Mouse (Mus musculus): Measurements from ENCODE around the gene Msi2. TPM values are rescaled to one million over a fixed set of nuclear protein-coding genes. Genes with fewer than 3 reads are reported as not detected.

Gene Msi2
- polyA plus RNA-seq, 1 experiment, result 14.4 TPM

- TF ChIP-seq GATA1 (IDR thresholded peaks at IDR 0.05; ENCODE audit: borderline replicate concordance, low read length) (no peak), FLI1 (IDR thresholded peaks at IDR 0.05; ENCODE audit: low read length) (no peak)
- H3K36me3 ChIP-seq (replicated peaks; ENCODE audit: low read length), result peaks cover 25% of the 10 kb centered on the region
- peaks cover 19% of the 10 kb centered on the region for H3K4me1 ChIP-seq
- H3K4me3 ChIP-seq (replicated peaks), result no peak overlapping the region
- H3K9me3 ChIP-seq, result no peaks in the 10 kb centered on the region
- peaks cover 6% of the 10 kb centered on the region for H3K27me3 ChIP-seq (replicated peaks)
These were observed 201.5 kb downstream of the Msi2 start for GRCm38 (mm10) chr11:88516596-88517485.

- H3K4me1 ChIP-seq, result peaks cover 26% of the 10 kb centered on the region
- TF ChIP-seq GATA1 (IDR thresholded peaks at IDR 0.05; ENCODE audit: borderline replicate concordance, low read length) (no peak), FLI1 (IDR thresholded peaks at IDR 0.05; ENCODE audit: low read length) (no peak)
- H3K4me3 ChIP-seq (replicated peaks), result no peak overlapping the region
- H3K27me3 ChIP-seq (replicated peaks), result peaks cover 6% of the 10 kb centered on the region
- peaks cover 24% of the 10 kb centered on the region for H3K36me3 ChIP-seq (replicated peaks; ENCODE audit: low read length)
- no peaks in the 10 kb centered on the region for H3K9me3 ChIP-seq
These were observed 202.4 kb downstream of the Msi2 start for GRCm38 (mm10) chr11:88515736-88516583.

- H3K4me1 ChIP-seq, result peaks cover 33% of the 10 kb centered on the region
- H3K4me3 ChIP-seq (replicated peaks), result no peak overlapping the region
- H3K36me3 ChIP-seq (replicated peaks; ENCODE audit: low read length), result peaks cover 20% of the 10 kb centered on the region
- H3K27me3 ChIP-seq (replicated peaks), result peaks cover 6% of the 10 kb centered on the region
- H3K9me3 ChIP-seq, result no peaks in the 10 kb centered on the region
- TF ChIP-seq FLI1 (IDR thresholded peaks at IDR 0.05; ENCODE audit: low read length), result no peak
- no peak for TF ChIP-seq GATA1 (IDR thresholded peaks at IDR 0.05; ENCODE audit: borderline replicate concordance, low read length)
These were observed 203.0 kb downstream of the Msi2 start for GRCm38 (mm10) chr11:88515267-88515666.

DNA sequence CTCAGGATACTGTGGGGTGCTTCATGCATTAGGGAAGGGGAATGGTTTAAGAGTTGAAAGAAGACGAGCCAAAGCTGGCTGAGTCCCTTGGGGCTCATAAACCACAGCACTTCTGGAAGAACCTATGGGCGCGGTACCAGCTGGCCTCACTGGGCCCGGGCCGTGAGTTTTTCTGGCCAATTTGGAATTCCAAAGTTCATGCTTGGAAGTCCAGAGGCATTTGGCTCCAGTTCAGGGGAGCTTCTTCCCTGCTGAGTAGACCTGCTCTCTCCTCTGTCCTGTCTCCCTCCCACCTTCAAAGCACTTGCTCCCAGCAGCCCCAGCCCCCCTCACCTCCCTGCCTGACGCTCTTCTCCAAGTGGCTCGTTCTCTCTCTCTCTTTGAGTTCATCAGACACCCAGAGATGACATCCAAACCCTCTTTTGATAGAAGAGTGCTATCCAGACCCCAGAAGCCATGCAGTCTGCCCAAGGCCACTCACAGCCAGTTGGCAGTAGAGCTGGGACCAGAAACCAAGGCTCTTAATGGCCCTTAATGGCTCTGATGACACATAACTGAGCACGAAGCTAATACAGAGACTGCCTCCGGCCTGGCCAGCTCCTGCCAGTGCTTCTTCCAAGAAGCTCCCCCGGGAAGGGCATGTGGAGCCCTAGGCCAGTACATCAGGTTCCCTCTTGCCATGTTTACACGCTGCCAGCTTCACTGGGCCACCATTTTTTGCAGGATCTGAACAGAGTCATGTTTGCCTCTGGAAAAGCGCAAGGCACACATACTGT, 204.0 kb downstream of the Msi2 start:
- Histone ChIP-seq H3K9me3 (no peaks in the 10 kb centered on the region), H3K4me1 (peaks cover 41% of the 10 kb centered on the region), H3K36me3 (replicated peaks; ENCODE audit: low read length) (peaks cover 20% of the 10 kb centered on the region), H3K27me3 (replicated peaks) (peaks cover 6% of the 10 kb centered on the region), H3K4me3 (replicated peaks) (no peak overlapping the region)
- TF ChIP-seq FLI1 (IDR thresholded peaks at IDR 0.05; ENCODE audit: low read length), result no peak

DNA sequence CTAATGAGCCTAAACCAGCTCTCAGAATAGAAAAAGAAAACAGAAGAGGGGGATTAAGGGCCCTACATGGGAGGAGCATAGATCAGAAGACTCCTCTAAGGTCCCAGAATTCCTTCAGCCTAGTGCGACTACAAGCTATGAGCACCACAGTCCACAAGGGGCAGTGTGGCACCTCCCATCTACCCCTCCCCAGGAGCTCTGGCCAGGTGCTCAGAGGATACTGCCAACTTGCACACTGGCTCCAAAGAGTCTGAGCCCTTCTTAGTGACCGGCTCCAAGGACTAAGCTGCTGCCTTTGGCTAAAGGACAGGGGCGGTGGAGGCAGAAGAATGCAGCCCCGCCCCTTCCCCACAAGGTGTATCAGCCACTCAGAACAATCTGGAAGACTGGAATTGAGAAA, 205.7 kb downstream of the Msi2 start:
- TF ChIP-seq FLI1 (IDR thresholded peaks at IDR 0.05; ENCODE audit: low read length) (no peak), GATA1 (IDR thresholded peaks at IDR 0.05; ENCODE audit: borderline replicate concordance, low read length) (no peak)
- Histone ChIP-seq H3K36me3 (replicated peaks; ENCODE audit: low read length) (peaks cover 23% of the 10 kb centered on the region), H3K4me1 (peaks cover 44% of the 10 kb centered on the region), H3K27me3 (replicated peaks) (peaks cover 12% of the 10 kb centered on the region), H3K4me3 (replicated peaks) (no peak overlapping the region), H3K9me3 (no peaks in the 10 kb centered on the region)

DNA sequence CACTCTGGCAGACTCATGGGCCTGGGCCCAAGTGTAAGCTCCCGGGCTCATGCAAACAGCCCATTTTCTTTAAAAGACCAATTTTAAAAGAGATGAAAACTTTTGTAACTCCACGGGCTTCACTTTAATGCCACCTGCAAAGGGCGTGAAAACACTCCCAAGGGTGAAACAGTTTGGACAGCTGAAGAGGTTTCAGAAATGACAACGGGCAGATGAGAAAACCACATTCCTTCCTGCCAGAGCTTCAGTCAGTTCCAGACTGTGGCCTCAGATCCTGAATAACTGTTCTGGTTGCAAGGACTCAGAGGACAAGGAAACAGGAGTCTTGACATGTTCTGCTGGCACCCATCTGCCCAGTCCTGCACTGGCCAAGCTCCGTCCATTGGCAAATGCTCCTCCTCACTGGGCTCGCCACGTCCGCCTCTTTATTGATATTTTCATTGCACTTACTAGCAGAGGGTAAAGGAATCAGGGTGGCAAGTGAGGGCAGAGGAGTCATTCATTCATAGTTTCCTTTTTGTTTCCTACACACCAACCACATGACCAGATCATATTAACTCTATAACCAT, 207.9 kb downstream of the Msi2 start:
- Histone ChIP-seq H3K4me1 (peaks cover 35% of the 10 kb centered on the region), H3K4me3 (replicated peaks) (no peak overlapping the region), H3K9me3 (no peaks in the 10 kb centered on the region), H3K27me3 (replicated peaks) (peaks cover 12% of the 10 kb centered on the region), H3K36me3 (replicated peaks; ENCODE audit: low read length) (peaks cover 19% of the 10 kb centered on the region)
- TF ChIP-seq FLI1 (IDR thresholded peaks at IDR 0.05; ENCODE audit: low read length), result no peak
- no peak for TF ChIP-seq GATA1 (IDR thresholded peaks at IDR 0.05; ENCODE audit: borderline replicate concordance, low read length)

- Histone ChIP-seq H3K9me3 (no peaks in the 10 kb centered on the region), H3K4me1 (peaks cover 33% of the 10 kb centered on the region), H3K4me3 (replicated peaks) (no peak overlapping the region), H3K36me3 (replicated peaks; ENCODE audit: low read length) (peaks cover 16% of the 10 kb centered on the region), H3K27me3 (replicated peaks) (peaks cover 12% of the 10 kb centered on the region)
- TF ChIP-seq GATA1 (IDR thresholded peaks at IDR 0.05; ENCODE audit: borderline replicate concordance, low read length), result no peak
- no peak for TF ChIP-seq FLI1 (IDR thresholded peaks at IDR 0.05; ENCODE audit: low read length)
These were observed 208.8 kb downstream of the Msi2 start for GRCm38 (mm10) chr11:88509464-88509863.

DNA sequence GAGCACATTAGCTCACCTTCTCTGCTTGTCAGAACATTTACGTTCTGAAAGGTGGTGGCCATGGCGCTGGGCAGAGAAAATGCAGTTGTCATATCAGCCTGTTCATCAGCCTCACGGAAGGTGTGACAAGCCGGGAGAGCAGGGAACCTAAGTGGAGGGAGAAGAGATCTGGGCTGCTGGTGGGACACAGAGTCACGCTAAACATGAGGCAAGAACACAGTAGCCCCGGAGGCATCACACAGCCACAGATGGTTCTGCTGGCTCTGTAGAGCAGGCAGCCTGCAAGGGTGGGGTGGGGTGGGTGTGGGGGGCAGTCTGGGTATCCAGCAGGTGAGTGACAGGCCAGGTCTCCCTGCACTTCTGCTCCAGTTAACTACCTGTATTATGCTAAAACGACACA, 210.2 kb downstream of the Msi2 start:
- TF ChIP-seq FLI1 (IDR thresholded peaks at IDR 0.05; ENCODE audit: low read length) (no peak), GATA1 (IDR thresholded peaks at IDR 0.05; ENCODE audit: borderline replicate concordance, low read length) (no peak)
- Histone ChIP-seq H3K9me3 (no peaks in the 10 kb centered on the region), H3K36me3 (replicated peaks; ENCODE audit: low read length) (peaks cover 5% of the 10 kb centered on the region), H3K4me3 (replicated peaks) (no peak overlapping the region), H3K27me3 (replicated peaks) (peaks cover 12% of the 10 kb centered on the region), H3K4me1 (peaks cover 33% of the 10 kb centered on the region)
